Mouse (Mus musculus) CD8-positive naive resting alpha-beta T cell, adult 2 months (primary cell): ENCODE measurements around the gene Gm2026.
"Not testable (repeated sequence)": the region's sequence is repeated elsewhere in the genome, so short reads cannot be mapped to it uniquely, and the experiment has no call there.

Source experiments
- DNase-seq, 2 experiments: peaks; one replicate each; pipeline ENCODE4 v3.0.0; 2022; ENCODE audit warnings: low read depth in 2 of 2, low spot score in 2 of 2

Gene Gm2026

DNA sequence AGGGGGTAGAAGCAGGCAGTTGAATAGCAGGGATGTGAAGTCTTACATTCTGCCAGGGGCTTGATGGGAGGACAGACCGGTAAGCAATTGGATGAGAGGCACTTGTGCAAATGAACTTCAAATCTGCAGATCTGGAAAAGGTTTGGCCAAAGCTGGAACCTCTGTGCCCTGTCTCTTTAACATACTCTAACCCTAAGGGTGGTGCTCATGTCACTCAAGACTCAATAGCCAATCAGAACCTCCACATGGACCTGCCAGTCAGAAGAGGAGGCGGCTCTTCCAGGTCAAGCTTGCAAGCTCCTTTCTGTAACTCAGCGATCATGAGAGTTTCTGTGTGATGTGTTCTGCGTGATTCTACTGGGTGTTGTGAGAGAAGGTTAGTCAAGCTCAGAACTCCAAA is at the start of gene Gm2026:
Gene Gm2026 (plus strand): TSS at position 301 of the 400 bp plus-strand sequence.
- not testable (repeated sequence) for DNase-seq

DNA sequence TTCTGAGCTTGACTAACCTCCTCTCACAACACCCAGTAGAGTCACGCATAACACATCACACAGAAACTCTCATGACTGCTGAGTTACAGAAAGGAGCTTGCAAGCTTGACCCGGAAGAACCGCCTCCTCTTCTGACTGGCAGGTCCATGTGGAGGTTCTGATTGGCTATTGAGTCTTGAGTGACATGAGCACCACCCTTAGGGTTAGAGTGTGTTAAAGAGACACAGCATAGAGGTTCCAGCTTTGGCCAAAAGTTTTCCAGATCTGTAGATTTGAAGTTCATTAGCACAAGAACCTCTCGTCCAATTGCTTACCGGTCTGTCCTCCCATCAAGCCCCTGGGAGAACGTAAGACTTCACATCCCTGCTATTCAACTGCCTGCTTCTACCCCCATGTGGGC is 34.1 kb upstream of the Gm2026 start, which contains the start of gene Zfp966:
Gene Zfp966 (minus strand): TSS at position 101 of the 400 bp plus-strand sequence.
- DNase-seq, result not testable (repeated sequence)
